Mouse (Mus musculus) hindbrain, embryonic 11.5 days (tissue): ENCODE measurements around the gene Prg2. TPM values are rescaled to one million over a fixed set of nuclear protein-coding genes. Genes with fewer than 3 reads are reported as not detected.

Source experiments
- ATAC-seq: fragments of 200-750 bp; cut with Nextera tagmentation; 2 replicates; pipeline ENCODE4 v1.8.0; 2017; ENCODE audit warnings: mild to moderate bottlenecking, moderate TSS enrichment, moderate library complexity; ENCODE audit not compliant: low FRiP score
- DNase-seq: peaks from one replicate; pipeline ENCODE4 v3.0.0-alpha.2; 2015; ENCODE audit warnings: low spot score
- H3K27ac ChIP-seq: fragments of 300-500 bp; sonication (generic); 2 replicates; pipeline ENCODE4 v1.5.1; 2014; ENCODE audit warnings: mild to moderate bottlenecking, low read depth, low read length
- H3K27me3 ChIP-seq: fragments of 300-500 bp; sonication (generic); 2 replicates; pipeline ENCODE4 v1.6.1; 2014; ENCODE audit warnings: mild to moderate bottlenecking, low read length, moderate library complexity, mixed read lengths; ENCODE audit not compliant: control insufficient read depth, insufficient read depth
- H3K36me3 ChIP-seq: fragments of 300-500 bp; sonication (generic); 2 replicates; pipeline ENCODE4 v1.6.1; 2014; ENCODE audit warnings: mild to moderate bottlenecking, low read length, moderate library complexity, mixed read lengths; ENCODE audit not compliant: control insufficient read depth, insufficient read depth
- H3K4me1 ChIP-seq: fragments of 300-500 bp; sonication (generic); replicated peaks from 2 replicates; pipeline ENCODE4 v1.6.1; 2014; ENCODE audit warnings: low read length, mixed read lengths; ENCODE audit not compliant: control insufficient read depth, insufficient read depth
- H3K4me2 ChIP-seq: fragments of 300-500 bp; sonication (generic); replicated peaks from 2 replicates; pipeline ENCODE4 v1.6.1; 2014; ENCODE audit warnings: mild to moderate bottlenecking, low read depth, low read length
- H3K4me3 ChIP-seq: fragments of 300-500 bp; sonication (generic); 2 replicates; pipeline ENCODE4 v1.5.1; 2014; ENCODE audit warnings: low read depth, low read length
- H3K9ac ChIP-seq: fragments of 300-500 bp; sonication (generic); 2 replicates; pipeline ENCODE4 v1.6.1; 2014; ENCODE audit warnings: low read depth, low read length
- H3K9me3 ChIP-seq: fragments of 300-500 bp; sonication (generic); 2 replicates; pipeline ENCODE4 v1.6.1; 2016; ENCODE audit warnings: low read length; ENCODE audit not compliant: control insufficient read depth
- WGBS: fragments of 180-500 bp; shearing (Covaris S2); extraction: QIAGEN DNeasy Blood & Tissue Kit; methylation state at CpG from one replicate; pipeline ENCODE4 v1.1.7; 2014; 5-methylcytosine and 5-hydroxymethylcytosine counted together
- polyA plus RNA-seq: library from polyadenylated mRNA; unstranded; fragments of >200 nt; fragmentation: Nextera tagmentation; extraction: Ambion mirVana; gene quantifications from 2 replicates; pipeline ENCODE4 v1.2.1, GENCODE M21; 2014

The Prg2 gene
- polyA plus RNA-seq, 1 experiment from 2014 or later, result not detected

GRCm38 (mm10) chr2:84939711-84940110 lies 40.5 kb upstream of the Prg2 start:
- WGBS, result 95% methylated on average over 6 of the region's 6 CpGs
- DNase-seq (no peak), ATAC-seq (no peak)

GRCm38 (mm10) chr2:84941332-84941731 lies 38.9 kb upstream of the Prg2 start:
- ATAC-seq (no peak), DNase-seq (no peak)
- no peak overlapping the region for H3K9ac ChIP-seq
- H3K27ac ChIP-seq, result no peak overlapping the region
- WGBS, result 79% methylated on average over 2 of the region's 2 CpGs
- no peaks in the 10 kb centered on the region for H3K27me3 ChIP-seq
- no peaks in the 10 kb centered on the region for H3K36me3 ChIP-seq
- H3K4me1 ChIP-seq, result no peaks in the 10 kb centered on the region
- no peak overlapping the region for H3K4me3 ChIP-seq
- H3K4me2 ChIP-seq, result no peak overlapping the region
- no peaks in the 10 kb centered on the region for H3K9me3 ChIP-seq

More at GRCm38 (mm10) chr2:84939711-84940110, 40.5 kb upstream of the Prg2 start:
- Histone ChIP-seq H3K9ac (no peak overlapping the region), H3K4me2 (no peak overlapping the region), H3K27ac (no peak overlapping the region), H3K9me3 (no peaks in the 10 kb centered on the region), H3K36me3 (no peaks in the 10 kb centered on the region), H3K27me3 (no peaks in the 10 kb centered on the region), H3K4me3 (no peak overlapping the region), H3K4me1 (no peaks in the 10 kb centered on the region)

- no peaks in the 10 kb centered on the region for H3K36me3 ChIP-seq
- no peak overlapping the region for H3K4me2 ChIP-seq
- DNase-seq (no peak), ATAC-seq (no peak)
- no peaks in the 10 kb centered on the region for H3K27me3 ChIP-seq
- H3K27ac ChIP-seq, result no peak overlapping the region
- H3K4me1 ChIP-seq, result no peaks in the 10 kb centered on the region
- H3K4me3 ChIP-seq, result no peak overlapping the region
- 93% methylated on average over 4 of the region's 4 CpGs for WGBS
- H3K9ac ChIP-seq, result no peak overlapping the region
- H3K9me3 ChIP-seq, result no peaks in the 10 kb centered on the region
Observed at GRCm38 (mm10) chr2:84941795-84942194, 38.5 kb upstream of the Prg2 start.

- Histone ChIP-seq H3K4me3 (no peak overlapping the region), H3K4me2 (no peak overlapping the region), H3K9ac (no peak overlapping the region), H3K27me3 (no peaks in the 10 kb centered on the region), H3K36me3 (no peaks in the 10 kb centered on the region), H3K9me3 (no peaks in the 10 kb centered on the region), H3K4me1 (no peaks in the 10 kb centered on the region), H3K27ac (no peak overlapping the region)
- ATAC-seq (no peak), DNase-seq (no peak)
- 92% methylated on average over 3 of the region's 3 CpGs for WGBS
Observed at GRCm38 (mm10) chr2:84947154-84947771, 33.0 kb upstream of the Prg2 start.

- H3K27ac ChIP-seq, result no peak overlapping the region
- no peaks in the 10 kb centered on the region for H3K4me1 ChIP-seq
- no peak for DNase-seq
- no peak overlapping the region for H3K4me3 ChIP-seq
- no peak for ATAC-seq
- H3K9me3 ChIP-seq, result no peaks in the 10 kb centered on the region
- WGBS, result 91% methylated on average over 7 of the region's 7 CpGs
- no peaks in the 10 kb centered on the region for H3K27me3 ChIP-seq
- no peak overlapping the region for H3K4me2 ChIP-seq
- no peaks in the 10 kb centered on the region for H3K36me3 ChIP-seq
- H3K9ac ChIP-seq, result no peak overlapping the region
Observed at GRCm38 (mm10) chr2:84948252-84948651, 32.0 kb upstream of the Prg2 start.

GRCm38 (mm10) chr2:84948721-84949120 lies 31.5 kb upstream of the Prg2 start:
- no peak for DNase-seq
- H3K27me3 ChIP-seq, result no peaks in the 10 kb centered on the region
- ATAC-seq, result no peak
- no peaks in the 10 kb centered on the region for H3K36me3 ChIP-seq
- 87% methylated on average over 2 of the region's 2 CpGs for WGBS
- H3K27ac ChIP-seq, result no peak overlapping the region
- no peaks in the 10 kb centered on the region for H3K9me3 ChIP-seq
- H3K4me2 ChIP-seq, result no peak overlapping the region
- H3K4me3 ChIP-seq, result no peak overlapping the region
- no peaks in the 10 kb centered on the region for H3K4me1 ChIP-seq
- no peak overlapping the region for H3K9ac ChIP-seq

- Histone ChIP-seq H3K4me2 (no peak overlapping the region), H3K27me3 (no peaks in the 10 kb centered on the region), H3K27ac (no peak overlapping the region), H3K4me1 (no peaks in the 10 kb centered on the region), H3K9ac (no peak overlapping the region), H3K36me3 (no peaks in the 10 kb centered on the region), H3K4me3 (no peak overlapping the region), H3K9me3 (no peaks in the 10 kb centered on the region)
- WGBS, result 93% methylated on average over 8 of the region's 8 CpGs
- ATAC-seq (no peak), DNase-seq (no peak)
Observed at GRCm38 (mm10) chr2:84951027-84951426, 29.2 kb upstream of the Prg2 start.

GRCm38 (mm10) chr2:84952251-84952650 lies 28.0 kb upstream of the Prg2 start:
- no peaks in the 10 kb centered on the region for H3K36me3 ChIP-seq
- WGBS, result 94% methylated on average over 1 of the region's 1 CpGs
- no peak overlapping the region for H3K9ac ChIP-seq
- H3K9me3 ChIP-seq, result no peaks in the 10 kb centered on the region
- H3K27ac ChIP-seq, result no peak overlapping the region
- H3K4me2 ChIP-seq, result no peak overlapping the region
- no peak overlapping the region for H3K4me3 ChIP-seq
- DNase-seq (no peak), ATAC-seq (no peak)
- no peaks in the 10 kb centered on the region for H3K4me1 ChIP-seq
- H3K27me3 ChIP-seq, result no peaks in the 10 kb centered on the region

- no peak overlapping the region for H3K4me2 ChIP-seq
- H3K27me3 ChIP-seq, result no peaks in the 10 kb centered on the region
- no peak overlapping the region for H3K27ac ChIP-seq
- no peak for DNase-seq
- H3K4me3 ChIP-seq, result no peak overlapping the region
- no peak overlapping the region for H3K9ac ChIP-seq
- WGBS, result 82% methylated on average over 4 of the region's 4 CpGs
- H3K9me3 ChIP-seq, result no peaks in the 10 kb centered on the region
- H3K36me3 ChIP-seq, result no peaks in the 10 kb centered on the region
- H3K4me1 ChIP-seq, result no peaks in the 10 kb centered on the region
- no peak for ATAC-seq
Observed at GRCm38 (mm10) chr2:84952693-84953092, 27.6 kb upstream of the Prg2 start.
